Mouse (Mus musculus): Measurements from ENCODE around the gene Gm20458.

DNA sequence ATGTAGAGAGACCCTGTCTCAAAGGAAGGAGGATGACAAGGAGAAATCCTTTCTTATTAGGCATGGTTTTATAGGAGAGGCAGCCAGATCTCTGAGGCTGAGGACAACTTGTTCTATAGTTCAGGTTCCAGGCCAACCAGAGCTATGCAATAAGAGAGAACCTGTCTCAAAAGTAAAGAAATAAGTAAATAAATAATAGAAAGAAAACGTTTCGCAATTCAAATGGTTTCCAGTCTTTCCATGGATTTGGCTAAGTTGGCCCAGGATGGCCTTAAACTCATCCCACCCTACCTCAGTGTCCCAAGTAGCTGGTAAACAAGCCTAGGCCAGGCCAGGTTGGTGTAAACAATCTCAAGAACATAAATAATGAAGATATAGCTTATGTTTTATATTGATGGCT lies 16.1 kb upstream of the Gm20458 start:
- TF ChIP-seq CTCF (IDR thresholded peaks at IDR 0.05; ENCODE audit: borderline replicate concordance, control insufficient read depth, extremely low read depth, insufficient read depth, low read length, poor library complexity) (no peak), POLR2A (IDR thresholded peaks at IDR 0.05; ENCODE audit: control insufficient read depth, extremely low read depth, insufficient read depth, low read length, poor library complexity) (no peak)

All from thymus, adult 2 months (tissue).